Mouse (Mus musculus): Measurements from ENCODE around the gene Mymx. TPM values are rescaled to one million over a fixed set of nuclear protein-coding genes. Genes with fewer than 3 reads are reported as not detected.

The Mymx gene
- total and polyA plus RNA-seq, 3 experiments = not detected

- no peak overlapping the region for H3K9ac ChIP-seq (ENCODE audit: low read depth, low read length)
- peaks cover 29% of the 10 kb centered on the region for H3K4me1 ChIP-seq (ENCODE audit: control insufficient read depth, insufficient read depth, low read length)
- intact Hi-C loops (cut with DNase I) = no loop called here
- H3K36me3 ChIP-seq (ENCODE audit: control insufficient read depth, insufficient read depth, low read length) = peaks cover 5% of the 10 kb centered on the region; the same call in 1 of the 2 replicates
- DNase-seq = no peak
- H3K79me2 ChIP-seq (replicated peaks; ENCODE audit: control insufficient read depth, insufficient read depth, low read length) = no peaks in the 10 kb centered on the region
- no peak for TF ChIP-seq POLR2A (IDR thresholded peaks at IDR 0.05; ENCODE audit: insufficient read depth, low read depth, low read length)
- TF ChIP-seq CTCF (IDR thresholded peaks at IDR 0.05) = no peak
- TF ChIP-seq EP300 (IDR thresholded peaks at IDR 0.05; ENCODE audit: insufficient read depth, low read depth, low read length) = no peak
- WGBS = 85% methylated on average over 6 of the region's 6 CpGs
- 0 out of 2 replicates have a peak overlapping the region, but pooled peaks have one; percentile 81 for H3K27ac ChIP-seq
- H3K27me3 ChIP-seq (ENCODE audit: control insufficient read depth, insufficient read depth, low read length) = no peaks in the 10 kb centered on the region
- no peak overlapping the region for H3K4me3 ChIP-seq
Observed at GRCm38 (mm10) chr17:45590410-45590809, 11.5 kb downstream of the Mymx start.

- intact Hi-C loops (cut with DNase I) = loop anchor here (10.0 kb wide), 2 partner anchors 295 to 565 kb away; partner anchors contain the start of gene Mad2l1bp
- 93% methylated on average over 8 of the region's 8 CpGs for WGBS
- peaks cover 7% of the 10 kb centered on the region; the same call in 1 of the 2 replicates for H3K36me3 ChIP-seq (ENCODE audit: control insufficient read depth, insufficient read depth, low read length)
- TF ChIP-seq EP300 (IDR thresholded peaks at IDR 0.05; ENCODE audit: insufficient read depth, low read depth, low read length) (no peak), POLR2A (IDR thresholded peaks at IDR 0.05; ENCODE audit: insufficient read depth, low read depth, low read length) (no peak), CTCF (IDR thresholded peaks at IDR 0.05) (no peak)
- peaks cover 33% of the 10 kb centered on the region for H3K4me1 ChIP-seq (ENCODE audit: control insufficient read depth, insufficient read depth, low read length)
- no peaks in the 10 kb centered on the region for H3K27me3 ChIP-seq (ENCODE audit: control insufficient read depth, insufficient read depth, low read length)
- H3K27ac ChIP-seq = no peak overlapping the region
- H3K4me3 ChIP-seq = no peak overlapping the region
- no peaks in the 10 kb centered on the region for H3K79me2 ChIP-seq (replicated peaks; ENCODE audit: control insufficient read depth, insufficient read depth, low read length)
- DNase-seq = peak in 1 of 2 experiments; percentile 22
- H3K9ac ChIP-seq (ENCODE audit: low read depth, low read length) = no peak overlapping the region
Observed at GRCm38 (mm10) chr17:45589844-45590243, 12.1 kb downstream of the Mymx start.

- 93% methylated on average over 7 of the region's 7 CpGs for WGBS
- TF ChIP-seq EP300 (IDR thresholded peaks at IDR 0.05; ENCODE audit: insufficient read depth, low read depth, low read length) (no peak), CTCF (IDR thresholded peaks at IDR 0.05) (no peak), POLR2A (IDR thresholded peaks at IDR 0.05; ENCODE audit: insufficient read depth, low read depth, low read length) (no peak)
- intact Hi-C loops (cut with DNase I) = loop anchor here (10.0 kb wide), 2 partner anchors 296 to 566 kb away; partner anchors contain the start of gene Mad2l1bp
- Histone ChIP-seq H3K36me3 (ENCODE audit: control insufficient read depth, insufficient read depth, low read length) (peaks cover 7% of the 10 kb centered on the region; the same call in 1 of the 2 replicates), H3K27me3 (ENCODE audit: control insufficient read depth, insufficient read depth, low read length) (no peaks in the 10 kb centered on the region), H3K27ac (no peak overlapping the region), H3K4me1 (ENCODE audit: control insufficient read depth, insufficient read depth, low read length) (peaks cover 36% of the 10 kb centered on the region), H3K79me2 (replicated peaks; ENCODE audit: control insufficient read depth, insufficient read depth, low read length) (no peaks in the 10 kb centered on the region), H3K9ac (ENCODE audit: low read depth, low read length) (no peak overlapping the region), H3K4me3 (no peak overlapping the region)
- DNase-seq = no peak
Observed at GRCm38 (mm10) chr17:45589236-45589635, 12.7 kb downstream of the Mymx start.

GRCm38 (mm10) chr17:45588370-45588769 is 13.5 kb downstream of the Mymx start:
- DNase-seq = no peak
- no peaks in the 10 kb centered on the region for H3K79me2 ChIP-seq (replicated peaks; ENCODE audit: control insufficient read depth, insufficient read depth, low read length)
- H3K27ac ChIP-seq = no peak overlapping the region
- H3K36me3 ChIP-seq (ENCODE audit: control insufficient read depth, insufficient read depth, low read length) = peaks cover 11% of the 10 kb centered on the region; the same call in 1 of the 2 replicates
- no peak overlapping the region for H3K4me3 ChIP-seq
- no peaks in the 10 kb centered on the region for H3K27me3 ChIP-seq (ENCODE audit: control insufficient read depth, insufficient read depth, low read length)
- intact Hi-C loops (cut with DNase I) = loop anchor here (10.0 kb wide), 2 partner anchors 296 to 566 kb away; partner anchors contain the start of gene Mad2l1bp
- WGBS = 86% methylated on average over 7 of the region's 7 CpGs
- TF ChIP-seq EP300 (IDR thresholded peaks at IDR 0.05; ENCODE audit: insufficient read depth, low read depth, low read length) (no peak), CTCF (IDR thresholded peaks at IDR 0.05) (no peak), POLR2A (IDR thresholded peaks at IDR 0.05; ENCODE audit: insufficient read depth, low read depth, low read length) (no peak)
- H3K9ac ChIP-seq (ENCODE audit: low read depth, low read length) = no peak overlapping the region
- peaks cover 35% of the 10 kb centered on the region for H3K4me1 ChIP-seq (ENCODE audit: control insufficient read depth, insufficient read depth, low read length)

- no peak for TF ChIP-seq EP300 (IDR thresholded peaks at IDR 0.05; ENCODE audit: insufficient read depth, low read depth, low read length)
- peak; percentile 61 for TF ChIP-seq CTCF (IDR thresholded peaks at IDR 0.05)
- DNase-seq = peak in 1 of 2 experiments; percentile 45
- no peaks in the 10 kb centered on the region for H3K27me3 ChIP-seq (ENCODE audit: control insufficient read depth, insufficient read depth, low read length)
- H3K36me3 ChIP-seq (ENCODE audit: control insufficient read depth, insufficient read depth, low read length) = peaks cover 11% of the 10 kb centered on the region; the same call in 1 of the 2 replicates
- intact Hi-C loops (cut with DNase I) = loop anchor here (10.0 kb wide), 2 partner anchors 298 to 568 kb away; partner anchors contain the start of gene Mad2l1bp
- peaks cover 29% of the 10 kb centered on the region for H3K4me1 ChIP-seq (ENCODE audit: control insufficient read depth, insufficient read depth, low read length)
- WGBS = 100% methylated on average over 3 of the region's 3 CpGs
- H3K79me2 ChIP-seq (replicated peaks; ENCODE audit: control insufficient read depth, insufficient read depth, low read length) = no peaks in the 10 kb centered on the region
- H3K4me3 ChIP-seq = no peak overlapping the region
- no peak overlapping the region for H3K9ac ChIP-seq (ENCODE audit: low read depth, low read length)
- H3K27ac ChIP-seq = peak overlapping the region; percentile 90; the same call in 1 of the 2 replicates
Observed at GRCm38 (mm10) chr17:45586449-45586837, 15.5 kb downstream of the Mymx start.

- peak overlapping the region; percentile 90 for H3K27ac ChIP-seq
- TF ChIP-seq CTCF (IDR thresholded peaks at IDR 0.05) = no peak
- TF ChIP-seq EP300 (IDR thresholded peaks at IDR 0.05; ENCODE audit: insufficient read depth, low read depth, low read length) = 0 out of 2 replicates have a peak, but pooled peaks have one; percentile 8
- H3K4me1 ChIP-seq (ENCODE audit: control insufficient read depth, insufficient read depth, low read length) = peaks cover 27% of the 10 kb centered on the region
- H3K9ac ChIP-seq (ENCODE audit: low read depth, low read length) = peak overlapping the region; percentile 51
- peak in 1 of 2 experiments; percentile 37 for DNase-seq
- H3K79me2 ChIP-seq (replicated peaks; ENCODE audit: control insufficient read depth, insufficient read depth, low read length) = no peaks in the 10 kb centered on the region
- H3K27me3 ChIP-seq (ENCODE audit: control insufficient read depth, insufficient read depth, low read length) = no peaks in the 10 kb centered on the region
- peaks cover 11% of the 10 kb centered on the region; the same call in 1 of the 2 replicates for H3K36me3 ChIP-seq (ENCODE audit: control insufficient read depth, insufficient read depth, low read length)
- H3K4me3 ChIP-seq = peak overlapping the region; percentile 9; the same call in 1 of the 2 replicates
- intact Hi-C loops (cut with DNase I) = loop anchor here (2.0 to 10.0 kb wide), 4 partner anchors 13 to 569 kb away; partner anchors contain the start of genes Mad2l1bp and Slc29a1
- 55% methylated on average over 23 of the region's 23 CpGs for WGBS
Observed at GRCm38 (mm10) chr17:45585725-45586448, 16.0 kb downstream of the Mymx start.
